Mouse (Mus musculus): ENCODE data around the gene Prkg1. TPM values are rescaled to one million over a fixed set of nuclear protein-coding genes. Genes with fewer than 3 reads are reported as not detected.

The Prkg1 gene
- polyA plus RNA-seq, 1 experiment from 2014 or later: 1.1 TPM

GRCm38 (mm10) chr19:31530616-31531015 is 234.2 kb downstream of the Prkg1 start:
- no peaks in the 10 kb centered on the region for H3K4me1 ChIP-seq (ENCODE audit: control insufficient read depth, insufficient read depth, low read length)
- no peak for ATAC-seq
- no peaks in the 10 kb centered on the region for H3K27me3 ChIP-seq (replicated peaks; ENCODE audit: control insufficient read depth, insufficient read depth, low read length)
- H3K9me3 ChIP-seq (replicated peaks; ENCODE audit: control insufficient read depth, low read length): no peaks in the 10 kb centered on the region
- H3K27ac ChIP-seq (ENCODE audit: low read depth, low read length): no peak overlapping the region
- H3K36me3 ChIP-seq (ENCODE audit: control insufficient read depth, insufficient read depth, low read length): no peaks in the 10 kb centered on the region
- DNase-seq (ENCODE audit: low spot score): peak; percentile 4
- no peak overlapping the region for H3K4me3 ChIP-seq (ENCODE audit: low read depth, low read length)
- no peak overlapping the region for H3K4me2 ChIP-seq (ENCODE audit: low read length)
- WGBS: 51% methylated on average over 5 of the region's 5 CpGs
- no peak overlapping the region for H3K9ac ChIP-seq (ENCODE audit: low read length)

- WGBS: 84% methylated on average over 4 of the region's 4 CpGs
- Histone ChIP-seq H3K4me1 (ENCODE audit: control insufficient read depth, insufficient read depth, low read length) (no peaks in the 10 kb centered on the region), H3K4me3 (ENCODE audit: low read depth, low read length) (no peak overlapping the region), H3K9ac (ENCODE audit: low read length) (no peak overlapping the region), H3K9me3 (replicated peaks; ENCODE audit: control insufficient read depth, low read length) (no peaks in the 10 kb centered on the region), H3K27me3 (replicated peaks; ENCODE audit: control insufficient read depth, insufficient read depth, low read length) (no peaks in the 10 kb centered on the region), H3K4me2 (ENCODE audit: low read length) (no peak overlapping the region), H3K27ac (ENCODE audit: low read depth, low read length) (no peak overlapping the region), H3K36me3 (ENCODE audit: control insufficient read depth, insufficient read depth, low read length) (no peaks in the 10 kb centered on the region)
- no peak for ATAC-seq
- no peak for DNase-seq (ENCODE audit: low spot score)
These were observed 234.9 kb downstream of the Prkg1 start for GRCm38 (mm10) chr19:31529890-31530289.

- Histone ChIP-seq H3K36me3 (ENCODE audit: control insufficient read depth, insufficient read depth, low read length) (no peaks in the 10 kb centered on the region), H3K27ac (ENCODE audit: low read depth, low read length) (no peak overlapping the region), H3K27me3 (replicated peaks; ENCODE audit: control insufficient read depth, insufficient read depth, low read length) (no peaks in the 10 kb centered on the region), H3K4me3 (ENCODE audit: low read depth, low read length) (no peak overlapping the region), H3K9ac (ENCODE audit: low read length) (no peak overlapping the region), H3K9me3 (replicated peaks; ENCODE audit: control insufficient read depth, low read length) (no peaks in the 10 kb centered on the region), H3K4me2 (ENCODE audit: low read length) (no peak overlapping the region), H3K4me1 (ENCODE audit: control insufficient read depth, insufficient read depth, low read length) (no peaks in the 10 kb centered on the region)
- WGBS: 84% methylated on average over 2 of the region's 2 CpGs
- ATAC-seq (no peak), DNase-seq (ENCODE audit: low spot score) (no peak)
These were observed 250.3 kb downstream of the Prkg1 start for GRCm38 (mm10) chr19:31514490-31514889.

GRCm38 (mm10) chr19:31507831-31508230 is 257.0 kb downstream of the Prkg1 start:
- ATAC-seq (no peak), DNase-seq (ENCODE audit: low spot score) (no peak)
- H3K4me1 ChIP-seq (ENCODE audit: control insufficient read depth, insufficient read depth, low read length): no peaks in the 10 kb centered on the region
- H3K4me3 ChIP-seq (ENCODE audit: low read depth, low read length): no peak overlapping the region
- no peaks in the 10 kb centered on the region for H3K27me3 ChIP-seq (replicated peaks; ENCODE audit: control insufficient read depth, insufficient read depth, low read length)
- no peak overlapping the region for H3K9ac ChIP-seq (ENCODE audit: low read length)
- H3K27ac ChIP-seq (ENCODE audit: low read depth, low read length): no peak overlapping the region
- no peaks in the 10 kb centered on the region for H3K9me3 ChIP-seq (replicated peaks; ENCODE audit: control insufficient read depth, low read length)
- 81% methylated on average over 3 of the region's 3 CpGs for WGBS
- no peak overlapping the region for H3K4me2 ChIP-seq (ENCODE audit: low read length)
- no peaks in the 10 kb centered on the region for H3K36me3 ChIP-seq (ENCODE audit: control insufficient read depth, insufficient read depth, low read length)

GRCm38 (mm10) chr19:31506296-31506695 is 258.5 kb downstream of the Prkg1 start:
- Histone ChIP-seq H3K36me3 (ENCODE audit: control insufficient read depth, insufficient read depth, low read length) (no peaks in the 10 kb centered on the region), H3K4me2 (ENCODE audit: low read length) (no peak overlapping the region), H3K27ac (ENCODE audit: low read depth, low read length) (no peak overlapping the region), H3K9ac (ENCODE audit: low read length) (no peak overlapping the region), H3K27me3 (replicated peaks; ENCODE audit: control insufficient read depth, insufficient read depth, low read length) (no peaks in the 10 kb centered on the region), H3K9me3 (replicated peaks; ENCODE audit: control insufficient read depth, low read length) (no peaks in the 10 kb centered on the region), H3K4me1 (ENCODE audit: control insufficient read depth, insufficient read depth, low read length) (no peaks in the 10 kb centered on the region), H3K4me3 (ENCODE audit: low read depth, low read length) (no peak overlapping the region)
- WGBS: 78% methylated on average over 2 of the region's 2 CpGs
- ATAC-seq: no peak
- DNase-seq (ENCODE audit: low spot score): no peak

- no peak for ATAC-seq
- H3K27ac ChIP-seq (ENCODE audit: low read depth, low read length): no peak overlapping the region
- H3K27me3 ChIP-seq (replicated peaks; ENCODE audit: control insufficient read depth, insufficient read depth, low read length): no peaks in the 10 kb centered on the region
- no peaks in the 10 kb centered on the region for H3K36me3 ChIP-seq (ENCODE audit: control insufficient read depth, insufficient read depth, low read length)
- no peak overlapping the region for H3K9ac ChIP-seq (ENCODE audit: low read length)
- DNase-seq (ENCODE audit: low spot score): no peak
- no peak overlapping the region for H3K4me3 ChIP-seq (ENCODE audit: low read depth, low read length)
- WGBS: 93% methylated on average over 2 of the region's 2 CpGs
- no peak overlapping the region for H3K4me2 ChIP-seq (ENCODE audit: low read length)
- no peaks in the 10 kb centered on the region for H3K4me1 ChIP-seq (ENCODE audit: control insufficient read depth, insufficient read depth, low read length)
- no peaks in the 10 kb centered on the region for H3K9me3 ChIP-seq (replicated peaks; ENCODE audit: control insufficient read depth, low read length)
These were observed 259.8 kb downstream of the Prkg1 start for GRCm38 (mm10) chr19:31505041-31505440.

- Histone ChIP-seq H3K4me1 (ENCODE audit: control insufficient read depth, insufficient read depth, low read length) (no peaks in the 10 kb centered on the region), H3K27ac (ENCODE audit: low read depth, low read length) (no peak overlapping the region), H3K9me3 (replicated peaks; ENCODE audit: control insufficient read depth, low read length) (no peaks in the 10 kb centered on the region), H3K9ac (ENCODE audit: low read length) (no peak overlapping the region), H3K27me3 (replicated peaks; ENCODE audit: control insufficient read depth, insufficient read depth, low read length) (no peaks in the 10 kb centered on the region), H3K4me3 (ENCODE audit: low read depth, low read length) (no peak overlapping the region), H3K4me2 (ENCODE audit: low read length) (no peak overlapping the region), H3K36me3 (ENCODE audit: control insufficient read depth, insufficient read depth, low read length) (no peaks in the 10 kb centered on the region)
- DNase-seq (ENCODE audit: low spot score) (no peak), ATAC-seq (no peak)
- 70% methylated on average over 4 of the region's 4 CpGs for WGBS
These were observed 267.4 kb downstream of the Prkg1 start for GRCm38 (mm10) chr19:31497386-31497785.

- Histone ChIP-seq H3K27ac (ENCODE audit: low read depth, low read length) (no peak overlapping the region), H3K4me3 (ENCODE audit: low read depth, low read length) (no peak overlapping the region), H3K9me3 (replicated peaks; ENCODE audit: control insufficient read depth, low read length) (no peaks in the 10 kb centered on the region), H3K9ac (ENCODE audit: low read length) (no peak overlapping the region), H3K4me1 (ENCODE audit: control insufficient read depth, insufficient read depth, low read length) (no peaks in the 10 kb centered on the region), H3K27me3 (replicated peaks; ENCODE audit: control insufficient read depth, insufficient read depth, low read length) (no peaks in the 10 kb centered on the region), H3K36me3 (ENCODE audit: control insufficient read depth, insufficient read depth, low read length) (no peaks in the 10 kb centered on the region), H3K4me2 (ENCODE audit: low read length) (no peak overlapping the region)
- DNase-seq (ENCODE audit: low spot score) (no peak), ATAC-seq (no peak)
- WGBS: 82% methylated on average over 4 of the region's 4 CpGs
These were observed 275.2 kb downstream of the Prkg1 start for GRCm38 (mm10) chr19:31489606-31490005.

- Histone ChIP-seq H3K27me3 (replicated peaks; ENCODE audit: control insufficient read depth, insufficient read depth, low read length) (no peaks in the 10 kb centered on the region), H3K36me3 (ENCODE audit: control insufficient read depth, insufficient read depth, low read length) (no peaks in the 10 kb centered on the region), H3K9ac (ENCODE audit: low read length) (no peak overlapping the region), H3K4me2 (ENCODE audit: low read length) (no peak overlapping the region), H3K4me3 (ENCODE audit: low read depth, low read length) (no peak overlapping the region), H3K4me1 (ENCODE audit: control insufficient read depth, insufficient read depth, low read length) (no peaks in the 10 kb centered on the region), H3K27ac (ENCODE audit: low read depth, low read length) (no peak overlapping the region), H3K9me3 (replicated peaks; ENCODE audit: control insufficient read depth, low read length) (no peaks in the 10 kb centered on the region)
- ATAC-seq: no peak
- WGBS: 33% methylated on average over 1 of the region's 1 CpGs
- DNase-seq (ENCODE audit: low spot score): peak; percentile 2
These were observed 293.1 kb downstream of the Prkg1 start for GRCm38 (mm10) chr19:31471766-31472165.
